Mouse (Mus musculus): Measurements from ENCODE around the gene Tnfrsf8.
"Not testable (repeated sequence)": the region's sequence is repeated elsewhere in the genome, so short reads cannot be mapped to it uniquely, and the experiment has no call there.

The Tnfrsf8 gene

GRCm38 (mm10) chr4:145306422-145306821, 8.5 kb downstream of the Tnfrsf8 start:
- no peak for DNase-seq

GRCm38 (mm10) chr4:145305661-145306362, 9.2 kb downstream of the Tnfrsf8 start:
- not testable (repeated sequence) for DNase-seq

- DNase-seq, result no peak
These were observed 10.9 kb downstream of the Tnfrsf8 start for GRCm38 (mm10) chr4:145304109-145304508.

GRCm38 (mm10) chr4:145302106-145302505, 12.9 kb downstream of the Tnfrsf8 start:
- no peak for DNase-seq

- DNase-seq, result peak; percentile 22 to 32
These were observed 14.6 kb downstream of the Tnfrsf8 start for GRCm38 (mm10) chr4:145300210-145300927.

- no peak for DNase-seq
These were observed 15.6 kb downstream of the Tnfrsf8 start for GRCm38 (mm10) chr4:145299355-145299754.

- no peak for DNase-seq
These were observed 16.1 kb downstream of the Tnfrsf8 start for GRCm38 (mm10) chr4:145298846-145299245.

- peak; percentile 61 to 79 for DNase-seq
These were observed 19.2 kb downstream of the Tnfrsf8 start for GRCm38 (mm10) chr4:145295589-145296300.

- no peak for DNase-seq
These were observed 20.4 kb downstream of the Tnfrsf8 start for GRCm38 (mm10) chr4:145294588-145294987.

- DNase-seq, result peak in 1 of 2 experiments; percentile 81
These were observed 28.4 kb downstream of the Tnfrsf8 start for GRCm38 (mm10) chr4:145286369-145287120.

GRCm38 (mm10) chr4:145284675-145285074, 30.3 kb downstream of the Tnfrsf8 start:
- no peak for DNase-seq

GRCm38 (mm10) chr4:145283441-145283840, 31.5 kb downstream of the Tnfrsf8 start:
- no peak for DNase-seq

- DNase-seq, result peak in 1 of 2 experiments; percentile 32
These were observed 34.0 kb downstream of the Tnfrsf8 start for GRCm38 (mm10) chr4:145280966-145281365.

- peak in 1 of 2 experiments; percentile 32 for DNase-seq
These were observed 36.1 kb downstream of the Tnfrsf8 start for GRCm38 (mm10) chr4:145278724-145279370.

GRCm38 (mm10) chr4:145278231-145278630, 36.7 kb downstream of the Tnfrsf8 start:
- DNase-seq, result no peak

- DNase-seq, result peak in 1 of 2 experiments; percentile 19
These were observed 38.4 kb downstream of the Tnfrsf8 start for GRCm38 (mm10) chr4:145276368-145277249.

GRCm38 (mm10) chr4:145274887-145275286, 40.1 kb downstream of the Tnfrsf8 start:
- no peak for DNase-seq

- no peak for DNase-seq
These were observed 41.0 kb downstream of the Tnfrsf8 start for GRCm38 (mm10) chr4:145273923-145274322.

- peak in 1 of 2 experiments; percentile 27 for DNase-seq
These were observed 42.2 kb downstream of the Tnfrsf8 start for GRCm38 (mm10) chr4:145272763-145273162.

GRCm38 (mm10) chr4:145271634-145272033, 43.3 kb downstream of the Tnfrsf8 start:
- DNase-seq, result no peak

GRCm38 (mm10) chr4:145270136-145270535, 44.8 kb downstream of the Tnfrsf8 start:
- peak; percentile 59 to 61 for DNase-seq

All from lung, postnatal 4 days (tissue).